ENCODE assay signal across 8 mouse cellular contexts in genomic region chr4:119631115-119631919, GRCm38 (mm10). TPM values are rescaled to one million over a fixed set of nuclear protein-coding genes. Genes with fewer than 3 reads are reported as not detected.
DNase-seq lines count a peak whose midpoint lies in the region; ATAC-seq and TF ChIP-seq lines count a peak whose summit lies in the region.

No protein-coding gene starts in this region.

- no peak for TF ChIP-seq POLR2A in kidney, adult 2 months (IDR thresholded peaks at IDR 0.05; ENCODE audit: low read depth, low read length)
- TF ChIP-seq POLR2A in limb, embryonic 14.5 days (IDR thresholded peaks at IDR 0.05; ENCODE audit: borderline replicate concordance, extremely low read depth, insufficient read depth, insufficient read length) = no peak

- peak; percentile 64 for DNase-seq in midbrain, embryonic 11.5 days (ENCODE audit: low spot score, missing footprints)
- DNase-seq in midbrain, embryonic 10.5 days (ENCODE audit: low spot score) = no peak
- DNase-seq in brain, adult 2 months (ENCODE audit: low read depth, low spot score) = peak; percentile 80
- DNase-seq in forelimb bud, embryonic 11.5 days (ENCODE audit: low read depth, low spot score) = peak; percentile 17
- peak; percentile 58 for DNase-seq in kidney, adult 2 months
- peak; percentile 47 for DNase-seq in limb, embryonic 14.5 days (ENCODE audit: low spot score)
- peak; percentile 47 for DNase-seq in urinary bladder, postnatal 25 days (ENCODE audit: low spot score)

- H3K27ac ChIP-seq in midbrain, embryonic 11.5 days (ENCODE audit: low read depth, low read length) = no peak overlapping the region
- no peak overlapping the region for H3K27ac ChIP-seq in midbrain, embryonic 10.5 days (replicated peaks)
- H3K27ac ChIP-seq in kidney, adult 2 months (ENCODE audit: insufficient read depth, low read depth, low read length) = no peak overlapping the region; the same call in 1 of the 2 replicates
- H3K27ac ChIP-seq in limb, embryonic 14.5 days (replicated peaks; ENCODE audit: low read depth, low read length) = no peak overlapping the region
- H3K27ac ChIP-seq in midbrain, embryonic 16.5 days (ENCODE audit: low read length) = no peak overlapping the region

- ATAC-seq in midbrain, embryonic 11.5 days (ENCODE audit: low FRiP score) = peak; percentile 23; the same call in 1 of the 2 replicates
- ATAC-seq in limb, embryonic 14.5 days (ENCODE audit: low FRiP score, low read depth) = peak; percentile 35; the same call in 1 of the 2 replicates
- ATAC-seq in midbrain, embryonic 16.5 days = peak; percentile 47; the same call in 1 of the 2 replicates

- 77% methylated on average over 11 of the region's 11 CpGs for WGBS in midbrain, embryonic 11.5 days
- WGBS in midbrain, embryonic 10.5 days = 77% methylated on average over 11 of the region's 11 CpGs
- 28% methylated on average over 11 of the region's 11 CpGs for WGBS in kidney, adult 2 months
- 58% methylated on average over 11 of the region's 11 CpGs for WGBS in limb, embryonic 14.5 days
- WGBS in midbrain, embryonic 16.5 days = 80% methylated on average over 11 of the region's 11 CpGs

- peak; percentile 81 for TF ChIP-seq CTCF in kidney, adult 2 months (conservative IDR thresholded peaks at IDR 0.05; ENCODE audit: insufficient read depth, insufficient read length, low read depth, low read length)

- no peak overlapping the region for H3K4me3 ChIP-seq in midbrain, embryonic 11.5 days (ENCODE audit: low read depth, low read length)
- H3K4me3 ChIP-seq in midbrain, embryonic 10.5 days = no peak overlapping the region
- no peak overlapping the region for H3K4me3 ChIP-seq in kidney, adult 2 months (ENCODE audit: insufficient read depth, low read depth, low read length)
- H3K4me3 ChIP-seq in limb, embryonic 14.5 days (replicated peaks; ENCODE audit: low read length) = no peak overlapping the region
- no peak overlapping the region for H3K4me3 ChIP-seq in midbrain, embryonic 16.5 days (ENCODE audit: low read depth, low read length)

- H3K4me1 ChIP-seq in midbrain, embryonic 11.5 days (ENCODE audit: control insufficient read depth, insufficient read depth, low read length) = no peaks in the 10 kb centered on the region
- H3K4me1 ChIP-seq in midbrain, embryonic 10.5 days = peaks cover 19% of the 10 kb centered on the region
- peaks cover 6% of the 10 kb centered on the region for H3K4me1 ChIP-seq in kidney, adult 2 months (ENCODE audit: control insufficient read depth, insufficient read depth, low read length)
- H3K4me1 ChIP-seq in limb, embryonic 14.5 days (ENCODE audit: control insufficient read depth, insufficient read depth, low read length) = no peaks in the 10 kb centered on the region
- H3K4me1 ChIP-seq in midbrain, embryonic 16.5 days (ENCODE audit: control insufficient read depth, insufficient read depth, low read length) = peaks cover 5% of the 10 kb centered on the region

- H3K9ac ChIP-seq in midbrain, embryonic 11.5 days (ENCODE audit: low read length) = no peak overlapping the region
- H3K9ac ChIP-seq in limb, embryonic 14.5 days (ENCODE audit: low read depth, low read length, severe bottlenecking) = no peak overlapping the region
- no peak overlapping the region for H3K9ac ChIP-seq in midbrain, embryonic 16.5 days (ENCODE audit: low read depth, low read length)

- no peak overlapping the region for H3K4me2 ChIP-seq in midbrain, embryonic 11.5 days
- no peak overlapping the region for H3K4me2 ChIP-seq in limb, embryonic 14.5 days (replicated peaks; ENCODE audit: low read depth, low read length, severe bottlenecking)
- no peak overlapping the region for H3K4me2 ChIP-seq in midbrain, embryonic 16.5 days (ENCODE audit: low read length)

- H3K36me3 ChIP-seq in midbrain, embryonic 11.5 days (ENCODE audit: control insufficient read depth, insufficient read depth, low read length) = 0 out of 2 replicates have a peak, but pooled peaks cover 2% of the 10 kb centered on the region
- H3K36me3 ChIP-seq in midbrain, embryonic 10.5 days = peaks cover 30% of the 10 kb centered on the region
- H3K36me3 ChIP-seq in kidney, adult 2 months (ENCODE audit: control insufficient read depth, insufficient read depth, low read length) = no peaks in the 10 kb centered on the region
- peaks cover 15% of the 10 kb centered on the region for H3K36me3 ChIP-seq in limb, embryonic 14.5 days (ENCODE audit: control insufficient read depth, insufficient read depth, low read length)
- no peaks in the 10 kb centered on the region for H3K36me3 ChIP-seq in midbrain, embryonic 16.5 days (ENCODE audit: control insufficient read depth, insufficient read depth, low read length)

- H3K9me3 ChIP-seq in midbrain, embryonic 11.5 days (ENCODE audit: control insufficient read depth, low read length) = no peaks in the 10 kb centered on the region
- H3K9me3 ChIP-seq in midbrain, embryonic 10.5 days (replicated peaks) = no peaks in the 10 kb centered on the region
- H3K9me3 ChIP-seq in limb, embryonic 14.5 days (ENCODE audit: control insufficient read depth, low read length) = no peaks in the 10 kb centered on the region
- H3K9me3 ChIP-seq in midbrain, embryonic 16.5 days (replicated peaks; ENCODE audit: control insufficient read depth, low read length, poor library complexity, severe bottlenecking) = no peaks in the 10 kb centered on the region

- H3K27me3 ChIP-seq in midbrain, embryonic 11.5 days (ENCODE audit: control insufficient read depth, insufficient read depth, low read length) = no peaks in the 10 kb centered on the region
- H3K27me3 ChIP-seq in midbrain, embryonic 10.5 days (ENCODE audit: low read depth, poor library complexity, severe bottlenecking) = no peaks in the 10 kb centered on the region
- H3K27me3 ChIP-seq in kidney, adult 2 months (replicated peaks; ENCODE audit: control insufficient read depth, insufficient read depth, low read length) = no peaks in the 10 kb centered on the region
- no peaks in the 10 kb centered on the region for H3K27me3 ChIP-seq in limb, embryonic 14.5 days (ENCODE audit: control insufficient read depth, insufficient read depth, low read length)
- no peaks in the 10 kb centered on the region for H3K27me3 ChIP-seq in midbrain, embryonic 16.5 days (ENCODE audit: control insufficient read depth, insufficient read depth, low read depth, low read length)

RNA-seq across cellular contexts. Expression of gene Guca2a, which starts 6.2 kb away (rescaled TPM):
- not detected in 2 replicates for polyA plus RNA-seq in midbrain, embryonic 11.5 days (2014; fragmentation: Nextera tagmentation; extraction: Ambion mirVana)
- polyA plus RNA-seq in midbrain, embryonic 10.5 days (2016; fragmentation: Nextera tagmentation; extraction: Ambion mirVana) = not detected in 2 replicates
- polyA plus RNA-seq in kidney, adult 2 months (2012; rRNA removed) = 13.1 and 14.8 TPM in 2 replicates
- not detected in 2 replicates for polyA plus RNA-seq in limb, embryonic 14.5 days (2012; rRNA removed)
- not detected in 2 replicates for polyA plus RNA-seq in limb, embryonic 14.5 days (2014; fragmentation: Nextera tagmentation; extraction: Ambion mirVana)
- not detected in 2 replicates for polyA plus RNA-seq in midbrain, embryonic 16.5 days (2015; fragmentation: Nextera tagmentation; extraction: Ambion mirVana)

RNA-seq across cellular contexts. Expression of gene Guca2b, which starts 27.4 kb away (rescaled TPM):
- polyA plus RNA-seq in midbrain, embryonic 11.5 days (2014; fragmentation: Nextera tagmentation; extraction: Ambion mirVana) = not detected in 2 replicates
- not detected in 2 replicates for polyA plus RNA-seq in midbrain, embryonic 10.5 days (2016; fragmentation: Nextera tagmentation; extraction: Ambion mirVana)
- 819 and 823 TPM in 2 replicates for polyA plus RNA-seq in kidney, adult 2 months (2012; rRNA removed)
- polyA plus RNA-seq in limb, embryonic 14.5 days (2012; rRNA removed) = 3.6 TPM in 1 of 2 replicates, not detected in the other
- not detected in 2 replicates for polyA plus RNA-seq in limb, embryonic 14.5 days (2014; fragmentation: Nextera tagmentation; extraction: Ambion mirVana)
- not detected in 2 replicates for polyA plus RNA-seq in midbrain, embryonic 16.5 days (2015; fragmentation: Nextera tagmentation; extraction: Ambion mirVana)

Comparison
In these comparisons a context has a peak if more than half of its experiments do, and no peak if none do; other contexts are left out.
1. RNA of gene Guca2a, which starts 6.2 kb away (polyA plus RNA-seq): 13.1 to 14.8 TPM in kidney, adult 2 months; not detected in limb, embryonic 14.5 days, not detected in midbrain, embryonic 11.5 days, not detected in midbrain, embryonic 10.5 days and not detected in midbrain, embryonic 16.5 days; every median in the first group is over 10 times any median in the second.
2. RNA of gene Guca2b, which starts 27.4 kb away (polyA plus RNA-seq): 819 to 823 TPM in kidney, adult 2 months; 3.6 TPM in limb, embryonic 14.5 days, not detected in midbrain, embryonic 11.5 days, not detected in midbrain, embryonic 10.5 days and not detected in midbrain, embryonic 16.5 days; every median in the first group is over 100 times any median in the second.
3. Peak in every context shown above with its lines, with median percentiles within 50 percentile points of each other: ATAC-seq.